Mouse (Mus musculus) liver, postnatal 0 days (tissue): ENCODE results near the gene Cds1.

Source experiments
- CTCF ChIP-seq: sonication (generic); IDR thresholded peaks from 2 replicates; pipeline ENCODE4 v1.5.1; 2016; ENCODE audit warnings: antibody characterized with exemption, low read depth
- EP300 ChIP-seq: IDR thresholded peaks from 2 replicates; pipeline ENCODE4 v1.6.1; 2016; ENCODE audit warnings: antibody characterized with exemption, low read depth, mild to moderate bottlenecking

DNA sequence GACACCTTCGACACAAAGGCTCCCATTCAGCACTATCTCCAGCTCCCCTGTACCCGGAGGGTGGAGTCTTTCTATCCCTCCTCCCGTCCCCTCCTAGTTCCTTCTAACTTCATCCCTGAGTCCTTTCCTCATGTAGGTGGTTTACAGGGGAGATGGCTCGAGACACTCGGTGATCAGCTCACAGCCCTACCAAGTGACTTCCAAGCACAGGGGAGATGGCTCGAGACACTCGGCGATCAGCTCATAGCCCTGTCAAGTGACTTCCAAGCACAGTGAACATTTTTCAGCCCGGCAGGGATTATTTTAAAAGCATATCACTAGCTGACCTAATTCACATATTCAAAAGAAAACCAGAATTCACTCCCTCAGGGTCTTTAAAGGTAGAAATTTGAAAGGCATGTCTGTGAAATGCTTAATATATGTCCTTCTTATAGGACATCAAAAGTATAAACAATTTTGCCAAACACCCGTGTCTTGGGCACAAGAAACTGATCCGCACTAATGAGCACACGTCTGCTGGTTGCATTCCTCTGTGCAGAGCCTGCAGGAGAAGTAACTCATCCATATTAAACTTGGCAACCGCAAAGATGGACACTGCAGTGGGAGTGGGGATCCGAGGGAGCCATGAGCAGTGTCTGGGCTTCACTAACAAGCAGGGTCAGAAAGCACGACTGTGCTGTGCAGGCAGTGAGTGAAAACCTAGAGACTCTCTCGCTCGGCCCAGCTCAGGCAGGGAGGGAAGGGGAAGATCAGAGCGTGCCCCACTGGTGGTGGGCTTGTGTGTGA lies 97.0 kb downstream of the Cds1 start:
- no peak for TF ChIP-seq CTCF
- no peak for TF ChIP-seq EP300
